Mouse (Mus musculus) intestine, postnatal 0 days (tissue): Measurements from ENCODE around the gene Ggta1. TPM values are rescaled to one million over a fixed set of nuclear protein-coding genes. Genes with fewer than 3 reads are reported as not detected.

Experiments
- ATAC-seq: fragments of 200-750 bp; cut with Nextera tagmentation; 2 replicates; pipeline ENCODE4 v1.8.0; 2017; ENCODE audit warnings: mild to moderate bottlenecking, moderate TSS enrichment, moderate library complexity
- H3K27ac ChIP-seq: fragments of 300-500 bp; sonication (generic); 2 replicates; pipeline ENCODE4 v1.5.1; 2014; ENCODE audit warnings: mild to moderate bottlenecking, low read depth, low read length, moderate library complexity
- H3K27me3 ChIP-seq: fragments of 300-500 bp; sonication (generic); replicated peaks from 2 replicates; pipeline ENCODE4 v1.6.1; 2014; ENCODE audit warnings: low read length, mixed read lengths; ENCODE audit not compliant: control insufficient read depth, insufficient read depth
- H3K36me3 ChIP-seq: fragments of 300-500 bp; sonication (generic); 2 replicates; pipeline ENCODE4 v1.6.1; 2014; ENCODE audit warnings: mild to moderate bottlenecking, moderate library complexity; ENCODE audit not compliant: control insufficient read depth, insufficient read depth
- H3K4me1 ChIP-seq: fragments of 300-500 bp; sonication (generic); replicated peaks from 2 replicates; pipeline ENCODE4 v1.6.1; 2014; ENCODE audit warnings: antibody characterized with exemption, low read length, mixed read lengths; ENCODE audit not compliant: control insufficient read depth, insufficient read depth
- H3K4me2 ChIP-seq: fragments of 300-500 bp; sonication (generic); replicated peaks from 2 replicates; pipeline ENCODE4 v1.6.1; 2014; ENCODE audit warnings: low read depth, mild to moderate bottlenecking, moderate library complexity
- H3K4me3 ChIP-seq: fragments of 300-500 bp; sonication (generic); 2 replicates; pipeline ENCODE4 v1.5.1; 2014; ENCODE audit warnings: low read depth, low read length
- H3K9ac ChIP-seq: fragments of 300-500 bp; sonication (generic); 2 replicates; pipeline ENCODE4 v1.6.1; 2014; ENCODE audit warnings: mild to moderate bottlenecking, low read depth, low read length
- H3K9me3 ChIP-seq: fragments of 300-500 bp; sonication (generic); 2 replicates; pipeline ENCODE4 v1.6.1; 2016; ENCODE audit warnings: mixed run types; ENCODE audit not compliant: control insufficient read depth
- CTCF ChIP-seq: sonication (generic); IDR thresholded peaks from 2 replicates; pipeline ENCODE4 v1.5.1; 2016; ENCODE audit warnings: low read depth, mild to moderate bottlenecking, control low read depth, antibody characterized with exemption, moderate library complexity
- WGBS: fragments of 180-500 bp; shearing (Covaris S2); extraction: QIAGEN DNeasy Blood & Tissue Kit; methylation state at CpG from one replicate; pipeline ENCODE4 v1.1.7; 2014; 5-methylcytosine and 5-hydroxymethylcytosine counted together
- polyA plus RNA-seq: library from polyadenylated mRNA; unstranded; fragments of >200 nt; fragmentation: Nextera tagmentation; extraction: Ambion mirVana; gene quantifications from 2 replicates; pipeline ENCODE4 v1.2.1, GENCODE M21; 2015

Gene Ggta1
- polyA plus RNA-seq, 1 experiment from 2014 or later = 7.0 TPM

DNA sequence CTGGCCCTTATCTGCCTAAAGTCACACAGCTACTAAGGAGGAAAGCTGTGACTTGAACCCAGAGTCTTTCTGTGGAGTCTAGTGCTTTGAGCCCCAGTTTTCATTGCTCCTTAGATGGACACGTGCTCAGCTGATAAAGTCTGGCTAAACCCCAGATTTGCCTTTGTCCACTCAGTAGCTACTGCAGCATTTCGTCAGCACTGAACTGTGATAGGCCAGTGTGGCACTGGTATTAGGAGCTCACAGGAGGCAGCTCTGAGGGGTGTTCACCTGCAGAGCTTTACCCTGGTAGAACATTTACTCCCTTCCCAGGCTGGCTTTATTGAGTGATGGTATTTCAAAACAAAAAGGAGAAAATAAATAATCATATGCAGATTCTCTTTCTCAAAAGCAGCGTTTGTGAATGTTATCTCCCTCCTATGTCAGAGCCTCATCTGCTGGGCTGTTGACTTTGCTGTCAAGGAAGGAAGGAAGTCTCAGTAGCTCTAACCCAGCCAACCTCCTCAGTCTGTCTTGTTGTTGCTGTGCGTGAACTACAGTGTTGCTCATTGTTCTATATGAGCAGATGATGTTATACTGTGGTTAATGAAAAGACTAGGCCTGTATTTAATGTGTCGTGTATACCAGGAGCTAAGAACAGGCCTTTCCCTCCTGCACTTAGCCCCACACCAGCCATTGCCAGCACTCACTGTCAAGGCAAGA is 54.5 kb downstream of the Ggta1 start:
- Histone ChIP-seq H3K9me3 (no peaks in the 10 kb centered on the region), H3K9ac (no peak overlapping the region), H3K4me1 (no peaks in the 10 kb centered on the region), H3K4me2 (no peak overlapping the region), H3K27me3 (no peaks in the 10 kb centered on the region), H3K36me3 (peaks cover 18% of the 10 kb centered on the region), H3K27ac (no peak overlapping the region), H3K4me3 (no peak overlapping the region)
- TF ChIP-seq CTCF = no peak
- WGBS = 63% methylated on average over 5 of the region's 5 CpGs
- no peak for ATAC-seq

DNA sequence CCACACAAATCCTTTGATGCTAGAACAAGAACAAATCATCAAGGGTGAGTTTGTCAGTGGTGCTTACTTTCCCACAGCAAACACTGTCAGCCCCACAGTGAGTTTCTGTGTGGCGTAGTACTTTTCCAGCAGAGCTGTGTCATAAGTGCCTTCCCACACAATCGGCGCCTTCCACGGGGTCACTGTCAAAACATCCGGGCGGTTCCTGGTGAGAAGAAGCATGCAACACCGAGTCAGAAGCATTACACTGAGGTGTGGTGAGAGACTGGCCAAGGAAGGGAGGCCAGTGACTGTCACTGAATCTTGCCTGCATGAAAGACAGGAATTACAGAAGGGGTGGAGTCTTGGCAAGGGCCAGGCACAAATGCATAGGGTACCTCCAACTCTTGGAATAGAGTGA is 55.2 kb downstream of the Ggta1 start:
- Histone ChIP-seq H3K36me3 (peaks cover 18% of the 10 kb centered on the region), H3K4me3 (no peak overlapping the region), H3K27me3 (no peaks in the 10 kb centered on the region), H3K4me2 (no peak overlapping the region), H3K4me1 (no peaks in the 10 kb centered on the region), H3K9ac (no peak overlapping the region), H3K27ac (no peak overlapping the region), H3K9me3 (no peaks in the 10 kb centered on the region)
- no peak for TF ChIP-seq CTCF
- ATAC-seq = no peak
- 62% methylated on average over 7 of the region's 7 CpGs for WGBS

DNA sequence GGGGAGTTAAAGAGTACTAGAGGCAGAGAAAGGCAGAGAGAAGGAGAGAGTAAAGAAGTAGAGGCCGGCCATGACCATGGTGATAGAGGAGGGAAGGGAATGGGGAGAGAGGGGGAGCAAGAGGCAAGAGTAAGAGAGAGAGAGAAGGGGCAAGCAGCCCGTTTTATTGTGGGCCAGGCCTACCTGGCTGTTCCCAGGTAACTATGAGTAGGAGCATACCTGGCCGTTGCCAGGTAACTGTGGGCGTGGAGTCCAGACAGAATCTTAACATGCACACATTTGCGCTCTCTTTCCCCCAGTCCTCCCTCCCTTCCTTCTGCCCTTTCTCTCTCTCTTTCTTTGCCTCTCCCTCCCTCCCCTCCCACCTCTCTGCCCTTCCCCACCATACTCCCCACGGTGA is 55.8 kb downstream of the Ggta1 start:
- Histone ChIP-seq H3K27ac (no peak overlapping the region), H3K4me2 (no peak overlapping the region), H3K9me3 (no peaks in the 10 kb centered on the region), H3K27me3 (no peaks in the 10 kb centered on the region), H3K4me3 (no peak overlapping the region), H3K4me1 (no peaks in the 10 kb centered on the region), H3K9ac (no peak overlapping the region), H3K36me3 (peaks cover 18% of the 10 kb centered on the region)
- no peak for TF ChIP-seq CTCF
- WGBS = 44% methylated on average over 6 of the region's 6 CpGs
- ATAC-seq = no peak

DNA sequence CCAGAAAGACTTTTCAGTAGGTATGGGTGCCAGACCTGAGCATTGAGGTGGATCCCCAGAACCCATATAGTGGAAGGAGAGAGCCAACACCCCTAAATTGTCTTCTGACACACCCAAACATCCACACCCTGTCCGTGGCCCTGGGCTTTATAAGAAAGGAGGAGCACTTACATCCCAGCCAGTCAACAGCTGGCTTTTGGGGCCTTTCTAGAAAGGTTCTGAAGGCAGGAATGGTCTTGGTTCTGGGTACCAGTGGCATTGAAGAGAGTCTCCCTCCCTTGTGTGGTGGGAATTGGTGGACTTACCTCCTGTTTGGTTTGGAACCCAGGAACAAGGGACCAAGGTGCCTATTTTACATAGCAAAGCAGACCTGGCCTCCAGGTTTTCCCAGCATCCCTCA is 56.4 kb downstream of the Ggta1 start:
- Histone ChIP-seq H3K36me3 (peaks cover 18% of the 10 kb centered on the region), H3K9ac (no peak overlapping the region), H3K27ac (no peak overlapping the region), H3K4me1 (no peaks in the 10 kb centered on the region), H3K9me3 (no peaks in the 10 kb centered on the region), H3K4me3 (no peak overlapping the region), H3K4me2 (no peak overlapping the region), H3K27me3 (no peaks in the 10 kb centered on the region)
- no peak for TF ChIP-seq CTCF
- ATAC-seq = no peak
- 69% methylated on average over 1 of the region's 1 CpGs for WGBS

- Histone ChIP-seq H3K4me2 (no peak overlapping the region), H3K9ac (no peak overlapping the region), H3K4me1 (no peaks in the 10 kb centered on the region; the same call in 1 of the 2 replicates), H3K4me3 (no peak overlapping the region), H3K9me3 (no peaks in the 10 kb centered on the region), H3K27ac (no peak overlapping the region), H3K36me3 (no peaks in the 10 kb centered on the region), H3K27me3 (no peaks in the 10 kb centered on the region)
- 89% methylated on average over 16 of the region's 16 CpGs for WGBS
- ATAC-seq = no peak
- TF ChIP-seq CTCF = no peak
Observed at GRCm38 (mm10) chr2:35402391-35402790, 60.6 kb downstream of the Ggta1 start.

DNA sequence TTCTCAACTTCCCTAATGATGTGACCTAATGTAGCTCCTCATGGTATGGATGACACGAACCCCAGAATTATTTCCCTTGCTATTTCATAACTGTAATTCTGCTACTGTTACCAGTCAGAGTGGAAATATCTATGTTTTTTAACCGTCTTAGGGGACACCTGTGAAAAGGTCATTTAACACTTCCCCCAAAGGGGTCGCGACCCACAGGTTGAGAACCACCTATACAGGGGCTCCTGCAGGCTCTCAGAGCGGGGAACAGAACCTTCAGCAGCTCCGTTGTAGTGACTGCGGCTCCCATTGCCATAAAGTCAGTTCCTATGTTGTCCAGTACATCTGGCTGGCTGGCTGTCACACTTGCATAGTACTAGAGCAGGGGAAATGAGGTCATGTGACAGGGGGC is 62.3 kb downstream of the Ggta1 start:
- no peak for ATAC-seq
- H3K9me3 ChIP-seq = no peaks in the 10 kb centered on the region
- no peak overlapping the region for H3K9ac ChIP-seq
- WGBS = 89% methylated on average over 7 of the region's 7 CpGs
- no peak overlapping the region for H3K27ac ChIP-seq
- H3K4me1 ChIP-seq = no peaks in the 10 kb centered on the region; the same call in 1 of the 2 replicates
- no peak for TF ChIP-seq CTCF
- H3K4me3 ChIP-seq = no peak overlapping the region
- no peak overlapping the region for H3K4me2 ChIP-seq
- H3K27me3 ChIP-seq = no peaks in the 10 kb centered on the region
- no peaks in the 10 kb centered on the region for H3K36me3 ChIP-seq
